Mouse (Mus musculus): ENCODE data around the gene Rif1.

- TF ChIP-seq CTCF (IDR thresholded peaks at IDR 0.05; ENCODE audit: borderline replicate concordance, control insufficient read depth, extremely low read depth, insufficient read depth, low read length, poor library complexity) (0 out of 2 replicates have a peak, but pooled peaks have one; percentile 24), POLR2A (IDR thresholded peaks at IDR 0.05; ENCODE audit: control insufficient read depth, extremely low read depth, insufficient read depth, low read length, poor library complexity) (0 out of 2 replicates have a peak, but pooled peaks have one; percentile 16)
These were observed at the start of gene Rif1 for GRCm38 (mm10) chr2:52072491-52073140.
